Mouse (Mus musculus) MEL-GATA-1-ER (cell line): ENCODE data around the gene Fntb.
"Not testable (repeated sequence)": the region's sequence is repeated elsewhere in the genome, so short reads cannot be mapped to it uniquely, and the experiment has no call there.

Source experiments
- DNase-seq: peaks from one replicate; pipeline ENCODE4 v3.0.0-alpha.2; 2012; ENCODE audit warnings: low read depth; ENCODE audit errors: extremely low read depth

The Fntb gene

DNA sequence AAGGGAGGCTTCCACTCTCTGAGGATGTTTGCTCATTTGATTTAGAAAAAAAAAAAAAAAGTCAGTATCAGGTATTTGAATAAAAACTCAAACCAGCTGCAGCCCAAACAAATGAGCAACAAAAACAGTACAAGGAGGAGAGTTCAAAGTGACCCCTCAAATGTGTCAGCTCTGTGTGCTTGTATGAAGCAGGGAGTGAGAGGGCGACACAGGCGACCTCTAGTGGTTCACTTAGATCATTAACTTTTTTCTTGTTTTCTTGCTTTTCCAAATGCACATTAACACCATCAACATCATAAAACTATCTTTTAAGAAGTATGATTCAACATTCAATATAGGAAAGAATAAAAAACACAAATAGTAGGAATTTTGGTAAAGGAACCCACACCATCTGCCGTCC, 67.3 kb downstream of the Fntb start:
- peak; percentile 49 for DNase-seq

DNA sequence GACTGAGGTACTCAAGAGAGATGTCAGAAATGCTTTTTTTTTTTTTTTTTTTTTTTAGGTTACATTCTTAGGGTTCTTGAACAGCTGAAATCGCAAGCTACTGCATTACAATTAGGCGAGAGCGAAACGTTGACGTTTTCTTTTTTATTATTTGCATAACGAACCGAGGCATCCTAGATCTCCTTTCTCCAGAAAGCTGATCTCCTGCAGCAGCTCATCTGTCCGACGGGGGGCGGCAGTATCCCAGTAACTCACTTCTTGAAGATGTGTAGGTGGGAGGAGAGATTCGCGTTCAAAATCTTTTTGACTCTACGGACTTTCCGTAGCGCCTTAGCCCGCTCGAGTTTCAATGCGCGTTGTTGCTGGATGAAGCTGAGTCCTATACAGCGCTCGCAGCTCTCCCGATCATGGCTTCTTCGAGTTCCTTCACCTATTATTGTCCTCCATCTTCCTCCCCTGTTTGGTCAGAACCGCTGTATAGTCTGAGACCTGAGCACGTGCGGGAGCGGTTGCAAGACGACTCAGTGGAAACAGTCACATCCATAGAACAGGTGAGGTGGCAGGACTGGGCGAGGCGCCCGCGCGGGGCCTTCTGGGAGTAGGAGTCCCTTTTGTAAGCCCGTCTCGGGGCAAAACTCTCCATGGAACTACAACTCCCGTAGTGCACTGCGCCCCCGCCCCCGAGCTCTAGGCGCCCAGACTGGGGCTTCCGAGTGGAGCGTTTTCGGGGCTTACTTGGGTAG, 71.9 kb downstream of the Fntb start:
- peak; percentile 95 for DNase-seq

DNA sequence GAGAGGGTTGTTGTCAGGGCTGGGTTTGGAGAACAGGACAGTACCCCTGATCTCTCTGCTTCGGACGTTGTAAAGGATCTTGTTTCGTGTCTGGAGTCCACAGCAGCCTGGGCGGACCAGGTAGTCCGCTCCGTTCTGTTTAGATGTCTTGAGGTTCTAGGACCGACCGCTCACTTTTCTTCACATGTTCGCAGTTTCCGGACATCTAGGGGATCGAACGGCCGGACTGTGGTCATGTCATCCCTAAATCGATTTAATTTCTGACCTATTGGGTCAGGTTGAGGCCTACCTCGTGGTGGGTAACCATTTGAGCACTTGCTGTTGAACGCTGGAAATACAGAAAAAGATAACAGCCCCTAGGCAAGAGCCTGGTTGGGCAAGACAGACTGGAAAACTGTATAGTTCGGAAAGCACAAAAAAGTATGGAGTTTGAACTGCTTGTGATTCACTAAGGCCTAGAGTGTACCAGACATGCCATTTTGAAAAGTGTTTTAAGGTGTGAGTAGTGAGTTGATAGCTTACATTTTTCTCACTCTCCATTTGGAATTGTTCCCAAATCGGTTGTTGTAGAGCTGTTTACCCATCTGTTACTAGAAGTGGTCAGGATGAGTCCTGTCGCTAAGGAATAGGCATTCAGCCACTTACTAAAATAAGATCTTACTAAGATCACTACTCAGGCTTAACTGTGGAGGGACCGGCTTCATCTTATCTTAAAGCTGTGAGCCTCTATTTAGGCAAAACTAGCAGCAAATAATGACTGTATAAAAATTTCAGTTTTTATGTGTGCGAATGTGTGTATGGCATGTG, 72.7 kb downstream of the Fntb start:
- DNase-seq = no peak

DNA sequence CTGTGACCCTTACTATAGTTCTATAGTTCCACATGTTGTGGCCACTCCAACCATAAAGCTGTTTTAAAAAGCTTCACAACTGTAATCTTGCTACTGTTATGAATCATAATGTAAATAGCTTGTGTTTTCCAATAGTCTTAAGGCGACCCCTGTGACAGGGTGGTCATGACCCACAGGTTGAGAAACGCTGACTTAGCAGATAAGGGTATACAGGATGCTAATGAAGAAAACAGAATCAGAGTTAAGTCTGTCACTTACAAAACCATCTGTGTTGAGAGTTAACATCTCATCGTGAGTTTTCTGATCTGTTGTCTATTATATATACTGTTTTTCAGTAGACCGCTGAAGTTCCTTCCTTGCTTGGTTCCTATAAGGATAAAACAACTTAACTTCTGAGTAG, 73.9 kb downstream of the Fntb start:
- no peak for DNase-seq

DNA sequence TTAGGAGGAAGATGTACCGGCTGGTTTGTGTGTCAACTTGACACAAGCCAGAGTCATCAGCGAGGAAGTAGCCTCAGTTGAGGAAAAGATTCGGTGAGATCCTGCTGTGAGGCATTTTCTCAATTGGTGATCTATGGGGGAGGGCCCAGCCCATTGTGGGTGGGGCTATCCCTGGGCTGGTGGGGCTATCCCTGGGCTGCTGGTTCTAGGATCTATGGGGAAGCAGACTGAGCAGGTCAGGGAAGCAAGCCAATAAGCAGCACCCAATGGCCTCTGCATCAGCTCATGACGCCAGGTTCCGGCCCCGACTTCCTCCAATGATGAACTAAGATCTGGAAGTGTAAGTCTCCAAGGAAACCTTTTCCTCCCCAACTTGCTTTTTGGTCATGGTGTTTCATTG, 74.7 kb downstream of the Fntb start:
- no peak for DNase-seq

DNA sequence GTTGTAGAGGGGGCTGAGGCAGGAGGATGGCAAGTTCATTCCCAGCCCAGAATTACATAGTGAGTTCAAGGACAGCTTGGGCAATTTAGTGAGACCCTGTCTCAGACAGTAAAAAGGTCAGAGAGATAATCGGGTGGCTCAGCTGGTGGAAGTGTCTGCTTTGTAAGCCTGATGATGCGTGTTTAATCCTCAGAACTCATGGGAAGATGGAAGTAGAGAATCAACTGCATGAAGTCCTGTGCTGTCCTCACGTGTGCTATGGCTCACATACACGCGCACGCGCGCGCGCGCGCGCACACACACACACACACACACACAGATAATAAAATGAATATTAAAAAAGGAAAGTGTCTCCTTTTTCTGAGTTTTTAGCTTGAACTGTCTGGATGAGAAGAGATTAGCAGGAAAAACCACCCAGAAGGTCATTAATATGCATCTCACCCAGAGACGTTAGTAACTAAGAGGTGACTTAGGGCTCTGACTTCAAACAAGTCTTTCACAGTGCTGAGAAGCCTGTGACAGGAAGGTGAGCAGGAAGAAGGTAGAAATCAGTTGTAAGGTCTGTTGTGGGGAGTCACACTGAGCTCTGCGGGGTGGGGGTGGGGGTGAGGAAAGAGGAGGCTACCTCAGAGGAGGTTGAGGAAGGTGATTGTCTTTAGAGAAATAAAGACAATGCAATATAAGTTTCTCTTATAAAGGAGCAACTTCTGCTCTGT, 79.1 kb downstream of the Fntb start:
- DNase-seq = no peak

DNA sequence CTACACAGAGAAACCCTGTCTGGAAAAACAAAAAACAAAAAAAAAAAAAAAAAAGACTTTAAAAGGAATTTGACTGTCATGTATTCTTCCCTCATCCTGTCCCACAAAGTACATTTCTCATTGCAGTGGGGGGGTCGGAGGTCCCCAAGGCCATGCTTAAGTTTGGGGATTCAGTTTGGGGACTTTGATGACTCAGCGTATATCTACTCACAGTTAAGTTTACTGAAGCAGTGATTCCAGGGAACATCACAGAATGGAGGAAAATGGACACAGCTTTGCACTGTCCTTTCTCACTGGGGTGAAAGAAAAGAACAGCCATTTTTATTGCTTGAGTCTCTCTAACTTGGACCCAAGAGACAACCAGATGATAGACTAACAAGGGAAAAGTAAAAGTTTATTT, 87.0 kb downstream of the Fntb start:
- no peak for DNase-seq

DNA sequence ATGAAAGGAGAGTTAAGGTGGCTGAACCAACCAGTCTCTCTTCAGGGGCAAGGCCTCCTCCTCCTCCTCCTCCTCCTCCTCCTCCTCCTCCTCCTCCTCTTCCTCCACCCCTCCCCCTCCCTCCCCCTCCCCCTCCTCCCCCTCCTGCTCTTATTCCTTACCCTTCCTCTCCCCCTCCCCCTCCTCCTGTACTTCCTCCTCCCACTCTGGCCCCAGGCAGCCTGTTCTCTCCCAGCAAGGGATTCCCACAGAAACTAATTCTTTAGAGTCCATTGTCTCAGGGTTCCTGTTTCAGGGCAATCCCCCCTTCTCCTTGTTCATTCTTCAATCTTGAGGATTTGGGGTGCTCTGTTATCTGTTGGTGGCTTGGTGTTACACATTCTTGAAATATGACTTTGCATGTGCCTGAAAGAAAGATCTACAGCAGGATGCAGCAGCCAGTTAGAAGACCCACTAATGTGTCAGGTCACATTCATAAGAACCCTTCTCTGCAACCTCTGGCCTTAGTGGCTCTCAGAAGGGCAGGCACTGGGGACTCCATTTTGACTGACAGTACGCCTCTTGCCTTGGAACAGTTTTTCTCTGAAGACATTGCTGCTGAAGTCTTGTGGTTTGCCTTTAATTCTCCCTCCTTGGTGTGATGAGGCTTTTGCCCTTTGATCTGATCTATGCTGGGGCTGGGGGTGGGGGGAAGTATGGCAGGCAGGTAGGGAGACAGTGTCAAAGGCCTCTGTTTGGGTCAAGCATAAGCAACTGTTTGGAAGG, 88.2 kb downstream of the Fntb start:
- DNase-seq = no peak

DNA sequence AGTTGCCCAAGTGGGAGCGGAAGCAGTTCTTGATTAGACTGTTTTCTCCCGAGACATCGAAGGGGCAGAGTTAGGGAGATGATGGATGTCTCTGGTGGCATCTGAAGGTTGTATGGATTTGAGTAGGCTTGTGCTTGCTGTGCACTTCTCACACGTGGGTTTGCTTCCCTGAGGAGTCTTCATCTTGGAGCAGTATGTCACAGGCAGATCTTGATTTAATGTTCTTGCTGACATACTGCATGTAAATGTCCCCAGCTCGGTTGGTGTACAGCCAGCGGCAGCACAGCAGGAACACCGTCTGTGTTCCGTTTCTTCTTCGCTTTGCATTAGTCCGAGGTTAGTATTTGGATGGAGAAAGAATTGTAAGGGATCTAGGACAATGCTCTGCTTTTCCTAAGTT, 91.7 kb downstream of the Fntb start:
- no peak for DNase-seq

DNA sequence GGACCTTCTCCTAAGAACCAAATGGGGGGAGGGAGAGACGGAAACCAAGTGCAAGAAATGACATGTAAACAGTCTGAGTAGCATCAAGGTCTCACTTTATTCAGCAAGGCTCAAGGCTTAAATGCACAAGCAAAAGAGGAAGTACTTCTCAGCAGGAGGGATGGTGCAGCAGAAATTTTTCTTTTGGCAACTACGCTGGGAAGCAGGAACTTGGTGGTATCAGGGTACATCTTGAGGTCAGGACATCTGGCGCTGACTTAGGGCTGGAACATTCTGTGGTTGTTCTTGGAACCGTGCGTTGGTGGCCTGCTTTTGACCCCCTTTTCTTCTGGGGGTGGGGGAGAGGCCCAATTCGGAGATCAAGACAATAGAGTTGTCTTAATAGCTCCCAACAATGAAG, 93.4 kb downstream of the Fntb start:
- not testable (repeated sequence) for DNase-seq

DNA sequence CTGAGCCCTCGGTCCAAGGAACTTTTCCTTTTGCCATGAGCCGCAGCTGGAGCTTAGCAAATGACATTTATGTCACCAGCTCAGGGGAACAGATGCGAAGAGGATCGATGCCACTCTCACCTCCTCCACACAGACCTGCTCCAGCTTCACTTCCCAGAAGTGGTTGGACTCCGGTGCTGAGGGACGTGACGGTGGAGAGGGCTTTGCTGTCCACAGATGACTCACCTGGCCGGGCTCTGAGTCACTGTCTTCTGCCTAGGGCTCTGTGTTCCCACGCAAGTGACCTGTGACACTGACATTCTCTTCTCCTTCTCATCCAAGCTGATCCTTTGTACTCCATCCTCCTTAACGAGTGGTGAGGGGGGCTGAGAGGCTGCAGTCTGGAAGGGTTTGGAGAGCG, 98.3 kb downstream of the Fntb start:
- no peak for DNase-seq

DNA sequence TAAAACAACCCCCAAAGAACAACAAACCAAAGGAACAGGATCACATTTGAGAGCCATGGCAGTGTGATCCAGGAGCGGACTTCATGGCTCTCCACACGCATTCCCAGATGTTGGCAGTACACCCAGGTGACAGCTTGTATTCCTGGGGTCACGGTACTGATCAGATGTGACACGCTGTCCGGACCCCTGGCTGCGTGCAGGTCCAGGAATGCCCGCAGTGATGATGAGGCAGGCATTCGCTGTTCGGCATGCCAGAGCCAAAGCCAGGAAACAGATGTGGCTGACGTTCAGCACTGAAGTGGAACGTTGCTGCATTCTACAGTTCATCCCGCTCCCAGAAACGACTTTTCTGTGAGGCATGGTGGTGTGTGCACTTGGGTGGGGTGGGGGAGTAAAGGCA, 99.9 kb downstream of the Fntb start:
- DNase-seq = no peak

DNA sequence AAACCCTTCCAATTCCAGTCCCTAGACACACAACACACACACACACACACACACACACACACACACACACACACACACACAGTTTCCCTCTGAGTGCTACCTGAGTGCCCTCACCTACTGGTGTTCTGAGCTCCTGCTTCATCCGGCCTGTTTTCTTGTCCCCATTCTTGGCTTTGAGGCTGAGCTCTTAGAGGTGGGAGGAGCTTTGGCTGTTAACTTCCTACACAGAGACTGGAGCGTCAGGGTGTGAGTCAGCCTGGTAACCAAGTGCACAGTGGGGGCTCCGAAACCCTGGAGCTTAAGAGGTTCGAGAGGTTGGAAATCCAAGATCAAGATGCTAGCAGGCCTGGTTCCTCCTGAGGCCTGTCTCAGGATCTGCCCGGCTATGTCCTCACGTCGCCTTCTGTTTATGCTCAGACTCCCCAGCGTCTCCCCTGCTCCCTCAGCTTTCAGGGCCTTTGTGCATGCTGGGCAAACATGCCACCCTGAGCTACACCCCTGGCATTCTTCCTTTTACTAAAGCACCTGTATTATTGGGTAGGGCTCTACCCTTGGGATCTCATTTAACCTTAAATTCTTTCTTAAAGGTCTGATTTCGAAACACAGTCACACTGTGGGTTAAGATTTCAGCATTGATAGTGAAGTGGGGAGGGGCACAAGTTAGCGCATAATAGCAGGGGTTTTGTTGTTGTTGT, 102.3 kb downstream of the Fntb start:
- no peak for DNase-seq

DNA sequence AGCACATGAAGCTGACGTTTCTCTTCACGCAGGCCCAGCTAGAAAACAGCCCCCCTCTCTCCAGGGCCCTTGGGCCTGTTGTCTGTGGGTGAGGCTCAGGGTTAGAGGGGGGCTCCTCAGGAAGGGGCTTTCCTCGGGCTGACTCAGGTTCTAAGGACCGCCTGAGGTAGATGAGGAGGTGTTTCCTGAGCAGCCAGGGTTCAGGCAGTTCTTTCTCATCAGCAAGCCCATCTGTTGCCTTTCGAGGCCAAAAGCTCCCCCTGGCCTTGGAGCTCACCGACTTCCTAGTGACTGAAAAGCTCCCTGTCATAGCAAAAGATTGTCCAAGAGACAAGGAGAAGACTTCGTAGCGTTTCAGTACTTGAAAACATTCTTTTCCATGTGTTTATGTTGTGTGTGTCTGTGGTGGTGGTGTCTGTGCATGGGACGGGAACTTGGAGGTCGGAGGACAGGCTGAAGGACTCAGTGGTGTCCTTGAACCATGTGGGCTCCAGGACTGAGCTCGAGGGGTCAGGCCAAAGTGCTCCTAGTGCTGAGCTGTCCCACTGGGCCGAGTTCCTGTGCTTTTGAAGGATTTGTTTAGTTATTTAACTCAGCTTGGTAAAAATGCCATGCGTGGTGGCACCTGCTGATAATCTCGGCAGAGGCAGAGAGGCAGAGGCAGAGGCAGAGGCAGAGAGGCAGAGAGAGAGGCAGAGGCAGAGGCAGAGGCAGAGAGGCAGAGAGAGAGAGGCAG, 103.2 kb downstream of the Fntb start:
- no peak for DNase-seq

DNA sequence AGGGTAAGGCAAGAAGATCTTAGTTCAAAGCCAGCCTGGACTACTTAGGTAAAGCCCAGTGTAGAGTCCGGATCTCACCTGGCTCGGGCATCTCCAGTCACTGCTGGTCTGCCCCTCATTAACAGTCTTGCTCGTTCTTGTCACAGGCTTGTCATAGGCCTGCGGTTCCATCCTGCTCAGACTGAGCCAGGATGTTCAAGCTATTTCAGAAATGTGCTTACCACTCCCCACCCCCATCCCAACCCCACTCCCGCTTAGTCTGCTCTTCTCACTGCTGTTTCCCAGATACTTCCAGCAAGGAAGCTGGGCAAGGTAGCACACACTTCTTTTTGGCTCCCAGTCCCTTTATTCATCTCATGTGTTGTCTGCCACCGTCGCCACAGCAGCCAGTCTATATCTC, 104.2 kb downstream of the Fntb start:
- no peak for DNase-seq

DNA sequence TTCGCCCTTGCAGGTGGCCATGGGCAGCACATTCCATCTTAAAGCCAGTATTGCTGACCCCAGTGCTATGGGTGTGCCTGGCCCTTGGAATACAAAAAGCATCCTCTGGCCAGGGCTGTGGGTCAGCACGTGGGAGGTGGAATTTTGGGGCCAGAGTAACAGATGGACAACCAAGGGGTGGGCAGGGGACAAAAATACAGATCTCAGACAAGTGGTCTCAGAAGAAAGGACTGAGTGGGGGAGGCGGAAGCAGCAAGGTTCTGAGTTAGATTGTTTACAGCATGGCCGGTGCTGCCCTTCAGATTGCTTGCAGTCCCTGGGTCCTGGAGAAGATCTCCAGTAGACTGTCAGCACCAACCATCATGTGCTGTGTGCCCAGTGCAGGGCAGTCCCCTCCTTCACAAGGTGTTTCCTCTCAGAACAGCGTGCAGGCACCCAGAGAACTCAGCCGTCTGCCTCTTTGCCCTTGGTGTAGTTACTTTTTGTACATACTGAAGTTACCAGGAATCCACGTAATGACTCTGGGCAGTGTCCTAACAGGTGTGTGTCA, 107.5 kb downstream of the Fntb start:
- no peak for DNase-seq

DNA sequence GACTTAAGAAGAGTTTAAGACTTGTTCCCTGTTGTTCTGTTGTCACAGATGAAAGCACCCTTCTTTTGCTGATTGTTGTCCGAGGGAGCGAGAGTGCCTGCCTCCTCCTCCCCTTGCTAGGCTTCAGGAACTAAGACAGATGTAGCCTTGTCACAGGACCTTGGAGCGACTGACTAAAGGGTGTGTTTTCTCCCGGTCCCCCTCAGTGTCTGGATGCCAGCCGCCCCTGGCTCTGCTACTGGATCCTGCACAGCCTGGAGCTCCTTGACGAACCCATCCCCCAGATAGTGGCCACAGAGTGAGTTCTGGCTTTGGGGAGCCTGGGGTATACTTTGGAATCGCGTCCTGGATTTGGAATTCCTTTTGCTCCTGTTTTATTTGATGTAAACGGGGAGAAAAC, 109.4 kb downstream of the Fntb start:
- DNase-seq = no peak

DNA sequence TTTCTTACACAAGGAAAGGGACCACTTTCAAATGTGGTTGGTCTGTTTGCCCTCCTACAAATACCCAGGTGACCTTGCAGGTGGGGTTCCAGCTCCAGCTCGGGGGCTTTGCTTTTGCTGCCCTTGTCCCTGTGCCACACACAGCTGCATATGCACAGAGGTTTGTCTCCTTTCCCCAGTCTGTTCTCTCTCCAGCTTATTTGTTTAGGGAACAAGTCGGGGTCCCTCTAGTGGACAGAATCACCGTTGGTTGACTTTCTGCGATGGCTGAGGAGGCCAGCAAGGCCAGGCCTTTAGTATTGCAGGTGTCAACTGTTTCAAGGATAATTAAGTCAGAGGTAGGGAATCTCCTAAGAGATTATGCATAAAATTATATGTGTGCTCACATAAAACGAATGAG, 113.9 kb downstream of the Fntb start:
- DNase-seq = no peak

DNA sequence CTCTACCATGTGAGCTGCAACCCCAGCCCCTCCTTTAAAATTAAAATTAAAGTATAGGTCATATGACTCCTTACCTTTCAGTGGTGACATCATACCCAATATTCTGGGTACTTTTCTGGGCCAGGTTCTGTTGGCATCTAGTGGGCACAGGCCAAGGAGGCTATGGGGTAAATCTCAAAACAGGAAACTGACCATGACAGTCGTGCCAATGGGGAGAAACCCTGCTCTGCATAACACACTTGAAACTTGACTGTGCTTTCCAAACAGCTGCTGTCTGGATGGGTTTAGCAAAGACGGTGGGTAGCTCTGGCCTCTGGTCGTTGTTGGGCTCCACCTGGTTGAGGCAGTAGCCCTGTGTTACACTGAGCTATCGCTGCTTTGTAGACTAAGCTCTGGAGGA, 114.7 kb downstream of the Fntb start:
- DNase-seq = no peak

DNA sequence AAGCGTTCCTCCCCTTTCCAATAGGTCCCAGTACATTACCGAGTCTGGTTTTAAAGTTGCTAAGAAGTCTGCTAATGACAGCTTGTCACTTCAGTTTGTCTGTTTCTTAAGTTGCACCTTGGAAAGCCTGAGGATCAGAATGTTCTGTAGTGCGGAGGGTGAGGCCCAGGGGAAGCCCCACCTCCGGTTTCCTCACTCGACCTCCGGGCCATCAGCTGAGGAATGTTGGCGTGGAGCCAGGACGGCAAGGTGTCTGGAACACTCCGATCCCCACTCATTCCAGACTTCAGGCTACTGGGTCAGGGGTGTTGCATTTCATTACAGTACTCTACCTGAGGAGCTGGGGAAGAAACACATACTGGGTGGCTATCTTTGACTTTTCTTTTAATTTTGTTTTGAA, 118.4 kb downstream of the Fntb start:
- DNase-seq = no peak
